Mouse (Mus musculus) brain, embryonic 14.5 days (tissue): Measurements from ENCODE around the gene Tbl3.

Experiments used
- CTCF ChIP-seq: fragments of 200-500 bp; IDR thresholded peaks from 2 replicates; pipeline ENCODE4 v1.5.1; 2012; ENCODE audit warnings: inconsistent platforms, mild to moderate bottlenecking, moderate library complexity, borderline replicate concordance; ENCODE audit not compliant: insufficient read depth, insufficient read length; ENCODE audit errors: extremely low read depth
- POLR2A ChIP-seq: fragments of 200-500 bp; IDR thresholded peaks from 2 replicates; pipeline ENCODE4 v1.6.1; 2012; ENCODE audit warnings: mild to moderate bottlenecking, inconsistent platforms, borderline replicate concordance; ENCODE audit not compliant: poor library complexity, insufficient read depth, insufficient read length, severe bottlenecking; ENCODE audit errors: extremely low read depth

DNA sequence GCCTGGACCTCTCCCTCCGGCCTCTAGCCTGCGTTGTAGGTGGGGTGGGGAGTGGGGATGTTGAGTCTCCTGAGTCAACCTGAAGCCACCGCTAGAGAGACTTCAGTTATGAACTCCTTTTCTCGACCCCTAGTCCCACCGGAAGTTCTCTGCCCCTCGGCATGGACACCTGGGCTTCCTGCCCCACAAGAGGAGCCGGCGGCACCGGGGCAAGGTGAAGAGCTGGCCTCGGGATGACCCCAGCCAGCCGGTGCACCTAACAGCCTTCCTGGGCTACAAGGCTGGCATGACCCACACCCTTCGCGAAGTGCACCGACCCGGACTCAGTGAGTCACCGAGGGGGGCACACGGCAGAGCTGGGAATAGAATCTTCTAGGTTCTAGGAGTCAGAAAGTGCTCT lies 20.7 kb upstream of the Tbl3 start:
- TF ChIP-seq CTCF (no peak), POLR2A (no peak)
